Mouse (Mus musculus) limb, embryonic 15.5 days (tissue): ENCODE measurements at regions not wholly inside any gene's neighbourhood (a gene's known extent, or its start where the extent isn't known, plus 50 kb on each side); places are given as distances from the start of the nearest gene placed in this dataset.
"Not testable (repeated sequence)": the region's sequence is repeated elsewhere in the genome, so short reads cannot be mapped to it uniquely, and the experiment has no call there.

Experiments
- ATAC-seq: fragments of 200-750 bp; cut with Nextera tagmentation; 2 replicates; pipeline ENCODE4 v1.8.0; 2017; ENCODE audit warnings: low read depth, moderate TSS enrichment; ENCODE audit not compliant: insufficient number of reproducible peaks, low FRiP score, low TSS enrichment
- H3K27ac ChIP-seq: fragments of 300-500 bp; sonication (generic); 2 replicates; pipeline ENCODE4 v1.5.1; 2015; ENCODE audit warnings: moderate library complexity, mild to moderate bottlenecking, inconsistent platforms
- H3K27me3 ChIP-seq: fragments of 300-500 bp; sonication (generic); 2 replicates; pipeline ENCODE4 v1.6.1; 2015; ENCODE audit warnings: inconsistent platforms
- H3K36me3 ChIP-seq: fragments of 300-500 bp; sonication (generic); 2 replicates; pipeline ENCODE4 v1.6.1; 2015; ENCODE audit warnings: inconsistent platforms
- H3K4me1 ChIP-seq: fragments of 300-500 bp; sonication (generic); 2 replicates; pipeline ENCODE4 v1.6.1; 2015; ENCODE audit warnings: inconsistent platforms
- H3K4me2 ChIP-seq: fragments of 300-500 bp; sonication (generic); 2 replicates; pipeline ENCODE4 v1.6.1; 2015; ENCODE audit warnings: mild to moderate bottlenecking, inconsistent platforms
- H3K4me3 ChIP-seq: fragments of 300-500 bp; sonication (generic); 2 replicates; pipeline ENCODE4 v1.5.1; 2015; ENCODE audit warnings: mild to moderate bottlenecking, inconsistent platforms
- H3K9ac ChIP-seq: fragments of 300-500 bp; sonication (generic); 2 replicates; pipeline ENCODE4 v1.6.1; 2015; ENCODE audit warnings: inconsistent platforms
- H3K9me3 ChIP-seq: fragments of 300-500 bp; sonication (generic); 2 replicates; pipeline ENCODE4 v1.6.1; 2016; ENCODE audit warnings: inconsistent platforms
- WGBS: fragments of 180-500 bp; shearing (Covaris S2); methylation state at CpG from one replicate; pipeline ENCODE4 v1.1.7; 2015; 5-methylcytosine and 5-hydroxymethylcytosine counted together

DNA sequence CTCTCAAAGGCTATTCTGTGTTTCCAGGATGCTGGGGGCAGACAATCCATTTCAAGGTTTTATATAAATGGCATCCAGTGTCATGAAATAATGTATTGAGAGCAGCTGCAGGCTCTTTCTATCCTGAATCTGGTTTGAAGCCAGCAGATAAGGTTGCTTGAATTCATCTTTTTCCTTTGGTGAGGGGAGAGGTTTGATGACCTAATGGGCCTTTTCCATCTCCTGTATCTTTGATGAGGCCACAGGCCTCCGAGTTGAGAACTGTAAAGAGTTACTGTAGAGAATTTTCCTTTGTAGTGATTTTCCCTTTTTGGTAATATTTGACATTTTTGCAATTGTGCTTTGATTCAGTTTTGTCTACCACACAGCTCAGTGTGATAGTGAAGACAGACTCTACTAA lies 458.8 kb upstream of the 1700008P02Rik start:
- H3K9me3 ChIP-seq: no peaks in the 10 kb centered on the region
- H3K4me2 ChIP-seq: no peak overlapping the region
- 58% methylated on average over 1 of the region's 1 CpGs for whole genome bisulfite sequencing
- H3K4me1 ChIP-seq: no peaks in the 10 kb centered on the region
- no peaks in the 10 kb centered on the region for H3K27me3 ChIP-seq
- H3K27ac ChIP-seq: no peak overlapping the region
- no peak overlapping the region for H3K9ac ChIP-seq
- ATAC-seq: no peak
- no peak overlapping the region for H3K4me3 ChIP-seq
- H3K36me3 ChIP-seq: no peaks in the 10 kb centered on the region

DNA sequence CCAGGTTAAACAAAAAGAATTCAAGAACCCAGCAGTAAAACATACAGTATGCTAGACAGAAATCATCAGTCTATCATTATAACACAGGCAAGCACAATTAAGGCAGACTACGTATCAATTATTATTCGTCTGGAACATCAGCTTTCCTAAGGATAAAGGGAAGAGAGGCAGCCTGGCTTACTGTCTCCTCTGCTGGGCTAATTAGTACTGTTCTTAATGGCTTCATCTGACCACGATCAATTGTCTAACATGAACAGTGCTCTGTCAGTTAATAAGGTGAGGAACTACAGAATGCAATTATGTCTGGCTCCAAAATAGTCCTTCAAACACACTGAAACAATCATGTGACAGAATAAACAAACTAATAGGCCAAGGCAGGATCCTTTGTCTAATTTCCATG lies 456.6 kb upstream of the 1700008P02Rik start:
- Histone ChIP-seq H3K9me3 (no peaks in the 10 kb centered on the region), H3K4me1 (no peaks in the 10 kb centered on the region), H3K4me3 (no peak overlapping the region), H3K27ac (no peak overlapping the region), H3K9ac (no peak overlapping the region), H3K4me2 (no peak overlapping the region), H3K27me3 (no peaks in the 10 kb centered on the region), H3K36me3 (no peaks in the 10 kb centered on the region)
- 74% methylated on average over 3 of the region's 3 CpGs for WGBS
- ATAC-seq: no peak

DNA sequence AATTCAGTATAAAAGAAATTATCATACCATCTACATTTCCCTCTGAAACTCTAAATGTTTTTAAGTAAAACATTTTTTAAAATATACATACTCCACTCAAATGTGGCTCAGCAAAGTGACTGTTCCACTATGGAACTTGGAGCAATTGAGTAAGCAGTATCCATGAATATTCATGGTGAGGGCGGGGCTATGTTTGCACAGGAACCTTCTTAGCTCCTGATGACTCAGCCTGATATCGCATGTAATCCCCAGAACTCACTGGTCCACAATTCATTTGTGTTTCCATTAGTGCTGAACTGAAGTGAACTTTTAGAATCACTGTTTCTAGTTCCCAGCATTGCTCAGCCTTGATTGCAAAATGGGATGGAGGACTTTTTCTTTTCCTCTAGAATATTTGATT lies 454.2 kb upstream of the 1700008P02Rik start:
- Histone ChIP-seq H3K9me3 (no peaks in the 10 kb centered on the region), H3K36me3 (no peaks in the 10 kb centered on the region), H3K9ac (no peak overlapping the region), H3K4me2 (no peak overlapping the region), H3K27me3 (no peaks in the 10 kb centered on the region), H3K27ac (no peak overlapping the region), H3K4me3 (no peak overlapping the region), H3K4me1 (no peaks in the 10 kb centered on the region)
- WGBS: 68% methylated on average over 2 of the region's 2 CpGs
- no peak for ATAC-seq

DNA sequence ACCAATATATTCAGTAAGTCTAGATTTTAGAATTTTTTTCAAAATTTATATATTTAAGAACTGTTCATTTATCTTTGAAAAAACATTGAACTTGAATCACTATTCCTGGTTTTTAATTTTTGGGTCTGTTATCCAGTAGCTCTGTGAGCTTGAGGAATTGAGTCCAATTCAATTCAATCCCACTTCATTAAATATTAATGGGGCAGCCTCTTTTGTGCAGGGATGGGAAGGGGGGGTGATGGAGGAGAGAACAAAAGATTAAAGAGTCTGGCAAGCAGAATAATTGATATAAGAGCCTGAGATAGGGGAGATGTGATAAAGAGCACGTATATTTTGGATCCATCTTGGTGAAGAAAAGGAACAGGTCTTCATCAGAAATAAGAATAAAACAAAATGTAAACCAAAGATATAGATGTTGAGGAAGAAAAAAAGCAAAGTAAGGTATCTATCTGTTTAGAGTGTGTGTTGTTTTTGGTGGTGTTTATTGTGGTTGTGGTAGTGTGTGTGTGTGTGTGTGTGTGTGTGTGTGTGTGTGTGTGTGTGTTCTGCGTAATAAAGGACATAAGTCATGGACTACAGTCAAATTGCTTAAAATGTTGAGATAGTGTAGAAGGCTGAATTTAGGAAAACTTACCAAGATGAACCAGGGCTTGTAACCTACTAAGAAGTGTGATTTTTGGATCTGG lies 421.3 kb upstream of the 1700008P02Rik start:
- no peak for ATAC-seq
- Histone ChIP-seq H3K27me3 (no peaks in the 10 kb centered on the region), H3K36me3 (no peaks in the 10 kb centered on the region), H3K27ac (no peak overlapping the region), H3K4me2 (no peak overlapping the region), H3K4me3 (no peak overlapping the region), H3K9me3 (no peaks in the 10 kb centered on the region), H3K9ac (no peak overlapping the region), H3K4me1 (no peaks in the 10 kb centered on the region)
- WGBS: 77% methylated on average over 2 of the region's 2 CpGs

DNA sequence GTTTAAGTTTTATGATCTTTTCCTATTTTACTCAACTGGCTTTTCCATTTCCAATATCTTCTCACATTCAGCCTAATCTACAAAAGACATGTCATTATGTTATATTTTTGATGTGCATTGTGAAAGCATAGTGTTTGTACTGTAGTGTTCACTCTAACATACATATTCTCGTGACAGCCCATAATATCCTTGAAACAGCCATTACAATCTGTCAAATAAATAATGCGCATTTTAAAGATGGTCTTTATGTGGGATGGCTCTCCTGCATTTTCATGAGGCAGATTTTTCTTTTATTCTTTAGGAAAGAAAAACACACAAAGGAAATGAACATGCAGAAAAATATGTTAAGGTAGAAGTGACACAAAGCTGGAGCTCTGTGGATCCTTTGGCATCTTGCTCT lies 415.6 kb upstream of the 1700008P02Rik start:
- H3K9me3 ChIP-seq: no peaks in the 10 kb centered on the region
- H3K4me1 ChIP-seq: no peaks in the 10 kb centered on the region
- WGBS: 80% methylated on average over 2 of the region's 2 CpGs
- no peak overlapping the region for H3K4me3 ChIP-seq
- ATAC-seq: no peak
- no peaks in the 10 kb centered on the region for H3K27me3 ChIP-seq
- H3K9ac ChIP-seq: no peak overlapping the region
- no peak overlapping the region for H3K27ac ChIP-seq
- no peaks in the 10 kb centered on the region for H3K36me3 ChIP-seq
- H3K4me2 ChIP-seq: no peak overlapping the region

DNA sequence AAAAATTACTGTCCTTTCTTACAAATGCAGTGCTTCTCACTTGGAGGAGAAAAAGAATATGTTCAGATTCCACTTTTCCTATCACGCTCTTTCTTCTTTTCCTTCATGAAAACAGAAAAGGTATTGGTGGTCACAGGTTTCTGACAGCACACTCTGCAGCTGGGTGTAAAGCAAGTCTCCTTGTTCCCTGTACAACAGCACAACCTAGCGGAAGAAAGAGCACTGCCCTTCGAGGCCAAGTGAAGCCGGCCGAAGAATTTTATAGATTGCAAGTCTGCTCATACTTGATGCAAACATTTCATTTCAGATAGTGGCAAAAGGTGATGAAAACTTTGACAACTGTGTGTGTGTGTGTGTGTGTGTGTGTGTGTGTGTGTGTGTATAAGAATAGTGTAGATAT lies 407.6 kb upstream of the 1700008P02Rik start:
- Histone ChIP-seq H3K4me2 (no peak overlapping the region), H3K9me3 (no peaks in the 10 kb centered on the region), H3K36me3 (no peaks in the 10 kb centered on the region), H3K27me3 (no peaks in the 10 kb centered on the region), H3K27ac (no peak overlapping the region), H3K9ac (no peak overlapping the region), H3K4me3 (no peak overlapping the region), H3K4me1 (no peaks in the 10 kb centered on the region)
- ATAC-seq: no peak
- 6% methylated on average over 5 of the region's 5 CpGs for WGBS

DNA sequence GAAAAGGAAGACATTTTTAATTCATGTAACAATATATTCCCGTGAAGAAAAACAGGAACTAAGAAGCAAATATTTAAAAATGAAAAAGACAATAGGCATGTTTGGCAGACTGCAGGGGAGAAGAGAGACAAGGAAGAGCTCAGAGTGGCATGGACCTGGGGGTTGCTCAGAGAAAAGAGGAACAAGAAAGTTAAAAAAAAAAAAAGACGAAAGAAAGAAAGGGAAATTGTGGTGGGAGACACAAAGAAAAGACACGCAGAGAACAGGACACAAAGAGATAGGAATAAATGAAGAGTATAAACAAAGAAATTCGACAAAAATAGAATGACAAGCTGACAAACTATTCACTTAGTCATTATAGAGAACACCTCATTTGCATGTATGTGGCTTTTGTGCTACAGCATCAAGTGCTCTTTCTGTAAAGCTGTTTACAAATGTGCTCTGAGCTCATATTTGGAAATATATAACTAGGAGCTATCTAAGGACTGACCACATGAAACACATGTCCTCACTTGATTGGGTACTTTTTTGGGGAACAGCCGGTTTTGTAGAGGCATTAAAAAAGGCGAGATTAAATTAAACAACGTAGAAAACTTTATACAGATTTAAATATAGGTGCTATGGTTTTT lies 394.2 kb upstream of the 1700008P02Rik start:
- ATAC-seq: no peak
- H3K9ac ChIP-seq: no peak overlapping the region
- H3K36me3 ChIP-seq: no peaks in the 10 kb centered on the region
- H3K4me2 ChIP-seq: no peak overlapping the region
- H3K27ac ChIP-seq: no peak overlapping the region
- H3K9me3 ChIP-seq: no peaks in the 10 kb centered on the region
- WGBS: 65% methylated on average over 7 of the region's 7 CpGs
- no peak overlapping the region for H3K4me3 ChIP-seq
- H3K27me3 ChIP-seq: no peaks in the 10 kb centered on the region
- no peaks in the 10 kb centered on the region for H3K4me1 ChIP-seq

DNA sequence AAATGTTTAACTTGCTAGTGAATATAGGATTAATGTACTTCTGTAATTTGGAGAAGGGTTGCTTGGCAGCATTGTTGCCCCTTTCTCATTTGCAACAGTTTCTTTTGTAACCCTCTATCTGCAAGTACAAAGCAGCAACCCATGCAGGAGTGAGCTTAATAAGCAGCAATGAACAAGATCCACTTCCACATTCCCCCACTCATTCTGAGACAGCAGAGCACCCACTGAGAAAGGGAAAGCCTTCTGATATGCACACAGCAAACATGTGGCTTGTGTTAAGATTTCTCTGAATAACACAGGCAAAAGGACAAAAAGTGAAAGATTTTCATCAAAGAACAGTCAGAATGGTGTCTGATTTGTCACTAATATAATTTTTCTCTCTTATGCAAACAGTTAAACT lies 393.3 kb upstream of the 1700008P02Rik start:
- Histone ChIP-seq H3K27me3 (no peaks in the 10 kb centered on the region), H3K4me2 (no peak overlapping the region), H3K36me3 (no peaks in the 10 kb centered on the region), H3K4me1 (no peaks in the 10 kb centered on the region), H3K9ac (no peak overlapping the region), H3K9me3 (no peaks in the 10 kb centered on the region), H3K27ac (no peak overlapping the region), H3K4me3 (no peak overlapping the region)
- no peak for ATAC-seq

DNA sequence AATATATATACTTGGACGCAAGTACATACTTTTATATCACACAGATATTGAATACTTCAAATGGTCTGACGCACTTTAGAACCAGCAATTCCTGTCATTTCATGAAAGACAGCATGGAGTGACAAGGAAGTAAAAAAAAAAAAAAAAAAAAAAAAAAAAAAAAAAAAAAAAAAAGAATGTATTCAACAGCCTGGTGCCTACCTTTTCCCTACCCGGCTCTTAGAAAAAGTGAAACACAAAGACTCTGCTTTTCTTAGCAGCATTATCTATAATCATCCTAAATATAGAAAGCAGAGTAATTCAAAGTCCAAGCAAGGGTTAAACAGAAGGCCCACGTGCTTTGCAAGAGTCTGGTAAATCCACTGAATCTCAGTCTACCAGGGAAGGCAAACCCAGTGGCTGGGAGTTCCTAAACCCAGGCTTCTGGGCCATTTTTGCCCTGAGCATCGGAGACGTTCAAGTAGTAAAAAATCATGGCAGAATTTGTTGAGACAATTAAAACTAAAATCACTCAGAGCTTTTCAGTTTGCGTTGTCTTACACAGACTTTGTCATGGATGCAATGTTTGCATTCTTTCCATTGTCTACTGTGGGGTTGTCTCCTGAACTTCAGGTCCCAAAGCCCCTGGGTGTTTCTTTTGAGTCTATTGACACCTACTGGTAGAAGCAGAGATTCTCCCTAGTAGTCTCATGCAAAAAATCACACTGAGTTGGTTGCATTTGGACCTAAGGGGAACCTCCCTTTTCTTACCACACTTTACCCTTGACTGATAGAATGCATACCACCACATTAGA lies 390.2 kb upstream of the 1700008P02Rik start:
- H3K4me2 ChIP-seq: no peak overlapping the region
- 48% methylated on average over 7 of the region's 7 CpGs for WGBS
- no peaks in the 10 kb centered on the region for H3K27me3 ChIP-seq
- H3K36me3 ChIP-seq: no peaks in the 10 kb centered on the region
- no peaks in the 10 kb centered on the region for H3K4me1 ChIP-seq
- no peak for ATAC-seq
- no peak overlapping the region for H3K4me3 ChIP-seq
- no peak overlapping the region for H3K9ac ChIP-seq
- H3K9me3 ChIP-seq: no peaks in the 10 kb centered on the region
- no peak overlapping the region for H3K27ac ChIP-seq

DNA sequence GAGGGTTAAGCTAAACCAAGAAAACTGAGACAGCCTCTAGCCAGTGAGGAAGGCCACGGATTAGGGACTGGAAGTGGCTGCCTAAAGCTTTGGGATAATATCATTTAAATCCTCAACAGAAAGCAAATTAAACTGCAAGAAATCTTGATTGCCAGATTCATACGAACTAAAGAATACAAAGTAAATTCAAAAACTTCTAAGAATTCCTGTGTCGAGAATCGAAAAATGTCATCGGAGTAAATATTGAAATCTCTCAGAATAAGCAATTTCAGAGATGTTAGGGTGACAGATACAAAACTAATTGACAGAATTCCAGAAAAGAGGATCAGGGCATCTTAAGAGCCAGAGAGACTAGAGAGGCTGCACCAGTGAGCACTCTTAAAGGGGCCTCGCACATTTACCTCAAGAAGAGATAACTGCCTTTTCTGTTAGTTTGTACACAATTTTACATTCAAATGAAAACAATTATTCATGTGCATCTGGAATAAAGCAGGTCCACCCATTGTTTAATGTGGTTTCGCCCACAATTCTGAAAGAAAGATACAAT lies 388.5 kb upstream of the 1700008P02Rik start:
- no peak overlapping the region for H3K27ac ChIP-seq
- ATAC-seq: no peak
- WGBS: 73% methylated on average over 7 of the region's 7 CpGs

DNA sequence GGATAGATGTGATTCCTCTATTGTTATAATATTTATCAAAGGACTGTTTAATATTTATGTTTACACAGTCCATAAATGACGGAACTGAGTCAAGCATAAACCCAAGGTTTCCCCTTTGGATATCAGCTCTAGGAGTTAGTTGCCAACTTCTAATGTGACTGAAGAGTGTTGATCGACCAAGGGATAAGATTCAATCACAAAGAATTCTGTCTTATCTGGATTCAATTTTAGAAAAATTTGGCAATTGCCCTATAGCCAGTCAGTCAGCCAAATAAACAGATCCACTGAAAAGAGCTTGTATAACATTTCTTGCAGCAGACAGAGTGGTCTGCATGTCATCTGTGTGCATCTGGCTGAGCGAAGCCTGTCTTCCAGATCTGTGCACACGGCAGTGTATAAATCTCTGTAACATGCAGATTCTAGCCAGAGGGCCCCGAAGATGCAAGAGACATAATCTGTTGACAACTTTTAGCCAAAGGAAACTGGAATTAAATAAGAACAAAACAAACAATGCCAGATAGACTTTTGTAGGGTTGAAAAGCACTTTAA lies 387.6 kb upstream of the 1700008P02Rik start:
- no peak for ATAC-seq
- H3K9ac ChIP-seq: no peak overlapping the region
- H3K9me3 ChIP-seq: no peaks in the 10 kb centered on the region
- no peaks in the 10 kb centered on the region for H3K4me1 ChIP-seq
- peak overlapping the region; percentile 2; the same call in 1 of the 2 replicates for H3K27ac ChIP-seq
- no peaks in the 10 kb centered on the region for H3K27me3 ChIP-seq
- WGBS: 39% methylated on average over 5 of the region's 5 CpGs
- H3K36me3 ChIP-seq: no peaks in the 10 kb centered on the region
- no peak overlapping the region for H3K4me3 ChIP-seq
- H3K4me2 ChIP-seq: no peak overlapping the region

More for the DNA sequence above, 388.5 kb upstream of the 1700008P02Rik start:
- Histone ChIP-seq H3K9me3 (no peaks in the 10 kb centered on the region), H3K9ac (no peak overlapping the region), H3K36me3 (no peaks in the 10 kb centered on the region), H3K4me1 (no peaks in the 10 kb centered on the region), H3K4me2 (no peak overlapping the region), H3K27me3 (no peaks in the 10 kb centered on the region), H3K4me3 (no peak overlapping the region)

DNA sequence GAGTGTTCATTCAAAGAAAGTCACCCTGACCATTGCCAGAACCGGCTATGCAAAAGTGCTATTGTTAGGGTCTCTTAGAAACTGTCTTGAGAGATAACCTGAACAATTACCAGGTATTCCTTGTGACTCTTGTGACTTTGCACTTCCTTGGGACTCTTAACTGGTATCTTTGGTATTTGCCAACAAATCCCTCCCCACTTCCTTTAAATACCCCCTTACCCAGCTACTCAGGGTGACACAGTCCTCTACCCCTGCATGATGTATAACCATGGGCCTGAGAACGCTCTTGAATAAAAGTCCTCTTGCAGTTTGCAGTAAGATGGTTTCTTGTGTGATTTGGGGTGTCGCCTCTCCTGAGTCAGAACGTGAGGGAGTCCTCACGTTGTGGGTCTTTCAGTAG lies 371.5 kb upstream of the 1700008P02Rik start:
- H3K4me1 ChIP-seq: not testable (repeated sequence)

More for the DNA sequence above, 371.5 kb upstream of the 1700008P02Rik start:
- not testable (repeated sequence) for H3K27me3 ChIP-seq, H3K9ac ChIP-seq, ATAC-seq, H3K27ac ChIP-seq, H3K9me3 ChIP-seq, H3K4me3 ChIP-seq, H3K4me2 ChIP-seq, H3K36me3 ChIP-seq
- 79% methylated on average over 5 of the region's 5 CpGs for WGBS
